Mouse (Mus musculus): ENCODE results near the gene Nadk. TPM values are rescaled to one million over a fixed set of nuclear protein-coding genes. Genes with fewer than 3 reads are reported as not detected.
"Not testable (repeated sequence)": the region's sequence is repeated elsewhere in the genome, so short reads cannot be mapped to it uniquely, and the experiment has no call there.

Nadk gene
- polyA plus RNA-seq, 1 experiment = 129 TPM

GRCm38 (mm10) chr4:155568632-155569370 lies 6.6 kb downstream of the Nadk start:
- Histone ChIP-seq H3K27ac (ENCODE audit: control insufficient read depth, insufficient read depth, low read length) (no peak overlapping the region), H3K36me3 (ENCODE audit: control insufficient read depth, insufficient read depth, low read length) (no peaks in the 10 kb centered on the region), H3K4me1 (replicated peaks; ENCODE audit: control insufficient read depth, insufficient read depth, low read length) (peaks cover 11% of the 10 kb centered on the region), H3K4me3 (ENCODE audit: control insufficient read depth, insufficient read depth, low read length) (no peak overlapping the region), H3K27me3 (ENCODE audit: control insufficient read depth, insufficient read depth, low read length) (no peaks in the 10 kb centered on the region)
- WGBS = 96% methylated on average over 7 of the region's 7 CpGs
- no peak for TF ChIP-seq CTCF (IDR thresholded peaks at IDR 0.05; ENCODE audit: borderline replicate concordance, control insufficient read depth, extremely low read depth, insufficient read depth, low read length, poor library complexity)
- no peak for TF ChIP-seq POLR2A (IDR thresholded peaks at IDR 0.05; ENCODE audit: control insufficient read depth, extremely low read depth, insufficient read depth, low read length, poor library complexity)
- DNase-seq = no peak

GRCm38 (mm10) chr4:155569818-155570217 lies 7.6 kb downstream of the Nadk start:
- DNase-seq = no peak
- TF ChIP-seq CTCF (IDR thresholded peaks at IDR 0.05; ENCODE audit: borderline replicate concordance, control insufficient read depth, extremely low read depth, insufficient read depth, low read length, poor library complexity) = no peak
- TF ChIP-seq POLR2A (IDR thresholded peaks at IDR 0.05; ENCODE audit: control insufficient read depth, extremely low read depth, insufficient read depth, low read length, poor library complexity) = no peak
- Histone ChIP-seq H3K4me1 (replicated peaks; ENCODE audit: control insufficient read depth, insufficient read depth, low read length) (peaks cover 6% of the 10 kb centered on the region), H3K27me3 (ENCODE audit: control insufficient read depth, insufficient read depth, low read length) (no peaks in the 10 kb centered on the region), H3K27ac (ENCODE audit: control insufficient read depth, insufficient read depth, low read length) (no peak overlapping the region), H3K36me3 (ENCODE audit: control insufficient read depth, insufficient read depth, low read length) (no peaks in the 10 kb centered on the region), H3K4me3 (ENCODE audit: control insufficient read depth, insufficient read depth, low read length) (no peak overlapping the region)
- WGBS = 96% methylated on average over 6 of the region's 6 CpGs

- H3K4me1 ChIP-seq (replicated peaks; ENCODE audit: control insufficient read depth, insufficient read depth, low read length); H3K27ac ChIP-seq (ENCODE audit: control insufficient read depth, insufficient read depth, low read length): not testable (repeated sequence)
- 94% methylated on average over 11 of the region's 11 CpGs for WGBS
Observed at GRCm38 (mm10) chr4:155570315-155570714, 8.1 kb downstream of the Nadk start.

GRCm38 (mm10) chr4:155571442-155571841 lies 9.3 kb downstream of the Nadk start:
- peaks cover 5% of the 10 kb centered on the region for H3K4me1 ChIP-seq (replicated peaks; ENCODE audit: control insufficient read depth, insufficient read depth, low read length)
- 86% methylated on average over 2 of the region's 2 CpGs for WGBS
- no peak for DNase-seq
- no peak for TF ChIP-seq POLR2A (IDR thresholded peaks at IDR 0.05; ENCODE audit: control insufficient read depth, extremely low read depth, insufficient read depth, low read length, poor library complexity)
- TF ChIP-seq CTCF (IDR thresholded peaks at IDR 0.05; ENCODE audit: borderline replicate concordance, control insufficient read depth, extremely low read depth, insufficient read depth, low read length, poor library complexity) = no peak
- H3K36me3 ChIP-seq (ENCODE audit: control insufficient read depth, insufficient read depth, low read length) = no peaks in the 10 kb centered on the region; the same call in 1 of the 2 replicates
- H3K27me3 ChIP-seq (ENCODE audit: control insufficient read depth, insufficient read depth, low read length) = no peaks in the 10 kb centered on the region
- no peak overlapping the region for H3K27ac ChIP-seq (ENCODE audit: control insufficient read depth, insufficient read depth, low read length)
- no peak overlapping the region for H3K4me3 ChIP-seq (ENCODE audit: control insufficient read depth, insufficient read depth, low read length)

More at GRCm38 (mm10) chr4:155570315-155570714, 8.1 kb downstream of the Nadk start:
- H3K36me3 ChIP-seq (ENCODE audit: control insufficient read depth, insufficient read depth, low read length); H3K27me3 ChIP-seq (ENCODE audit: control insufficient read depth, insufficient read depth, low read length); DNase-seq; H3K4me3 ChIP-seq (ENCODE audit: control insufficient read depth, insufficient read depth, low read length): not testable (repeated sequence)

GRCm38 (mm10) chr4:155573155-155573554 lies 11.0 kb downstream of the Nadk start:
- Histone ChIP-seq H3K27me3 (ENCODE audit: control insufficient read depth, insufficient read depth, low read length) (no peaks in the 10 kb centered on the region), H3K4me1 (replicated peaks; ENCODE audit: control insufficient read depth, insufficient read depth, low read length) (peaks cover 5% of the 10 kb centered on the region), H3K27ac (ENCODE audit: control insufficient read depth, insufficient read depth, low read length) (no peak overlapping the region), H3K4me3 (ENCODE audit: control insufficient read depth, insufficient read depth, low read length) (no peak overlapping the region), H3K36me3 (ENCODE audit: control insufficient read depth, insufficient read depth, low read length) (peaks cover 4% of the 10 kb centered on the region; the same call in 1 of the 2 replicates)
- no peak for TF ChIP-seq POLR2A (IDR thresholded peaks at IDR 0.05; ENCODE audit: control insufficient read depth, extremely low read depth, insufficient read depth, low read length, poor library complexity)
- TF ChIP-seq CTCF (IDR thresholded peaks at IDR 0.05; ENCODE audit: borderline replicate concordance, control insufficient read depth, extremely low read depth, insufficient read depth, low read length, poor library complexity) = no peak
- WGBS = 69% methylated on average over 2 of the region's 2 CpGs
- no peak for DNase-seq

- peaks cover 5% of the 10 kb centered on the region for H3K4me1 ChIP-seq (replicated peaks; ENCODE audit: control insufficient read depth, insufficient read depth, low read length)
- H3K36me3 ChIP-seq (ENCODE audit: control insufficient read depth, insufficient read depth, low read length) = peaks cover 4% of the 10 kb centered on the region; the same call in 1 of the 2 replicates
- no peak overlapping the region for H3K4me3 ChIP-seq (ENCODE audit: control insufficient read depth, insufficient read depth, low read length)
- TF ChIP-seq POLR2A (IDR thresholded peaks at IDR 0.05; ENCODE audit: control insufficient read depth, extremely low read depth, insufficient read depth, low read length, poor library complexity) (no peak), CTCF (IDR thresholded peaks at IDR 0.05; ENCODE audit: borderline replicate concordance, control insufficient read depth, extremely low read depth, insufficient read depth, low read length, poor library complexity) (no peak)
- no peaks in the 10 kb centered on the region for H3K27me3 ChIP-seq (ENCODE audit: control insufficient read depth, insufficient read depth, low read length)
- no peak overlapping the region for H3K27ac ChIP-seq (ENCODE audit: control insufficient read depth, insufficient read depth, low read length)
- 93% methylated on average over 9 of the region's 9 CpGs for WGBS
- no peak for DNase-seq
Observed at GRCm38 (mm10) chr4:155573876-155574275, 11.7 kb downstream of the Nadk start.

- no peak for TF ChIP-seq CTCF (IDR thresholded peaks at IDR 0.05; ENCODE audit: borderline replicate concordance, control insufficient read depth, extremely low read depth, insufficient read depth, low read length, poor library complexity)
- no peak for TF ChIP-seq POLR2A (IDR thresholded peaks at IDR 0.05; ENCODE audit: control insufficient read depth, extremely low read depth, insufficient read depth, low read length, poor library complexity)
- Histone ChIP-seq H3K4me1 (replicated peaks; ENCODE audit: control insufficient read depth, insufficient read depth, low read length) (peaks cover 5% of the 10 kb centered on the region), H3K27ac (ENCODE audit: control insufficient read depth, insufficient read depth, low read length) (no peak overlapping the region), H3K4me3 (ENCODE audit: control insufficient read depth, insufficient read depth, low read length) (no peak overlapping the region), H3K27me3 (ENCODE audit: control insufficient read depth, insufficient read depth, low read length) (no peaks in the 10 kb centered on the region), H3K36me3 (ENCODE audit: control insufficient read depth, insufficient read depth, low read length) (peaks cover 9% of the 10 kb centered on the region; the same call in 1 of the 2 replicates)
- no peak for DNase-seq
- 9% methylated on average over 11 of the region's 11 CpGs for WGBS
Observed at GRCm38 (mm10) chr4:155574931-155575330, 12.8 kb downstream of the Nadk start.
